Mouse (Mus musculus): ENCODE measurements around the gene Nt5dc3. TPM values are rescaled to one million over a fixed set of nuclear protein-coding genes. Genes with fewer than 3 reads are reported as not detected.
A peak's percentile ranks its signal among the peaks of the same experiment; 100 is the strongest.

Nt5dc3 gene
- polyA plus RNA-seq, 1 experiment from 2014 or later = 1.6 TPM

GRCm38 (mm10) chr10:86763672-86764071 lies 15.1 kb upstream of the Nt5dc3 start, which contains the start of gene Gm49358:
Gene Gm49358, plus strand, starts transcription at chr10:86763972.
- Histone ChIP-seq H3K4me3 (no peak within 1 kb of the TSS), H3K27me3 (ENCODE audit: insufficient read depth, poor library complexity, severe bottlenecking) (no peaks in the 10 kb centered on the region; the same call in 1 of the 2 replicates), H3K9me3 (no peaks in the 10 kb centered on the region), H3K4me1 (peaks cover 6% of the 10 kb centered on the region; the same call in 1 of the 2 replicates), H3K36me3 (no peaks in the 10 kb centered on the region), H3K27ac (no peak within 1 kb of the TSS)
- DNase-seq (ENCODE audit: low spot score) = no peak
- WGBS = 88% methylated on average over 5 of the region's 5 CpGs

- Histone ChIP-seq H3K27ac (no peak overlapping the region), H3K36me3 (no peaks in the 10 kb centered on the region), H3K4me1 (peaks cover 6% of the 10 kb centered on the region; the same call in 1 of the 2 replicates), H3K9me3 (no peaks in the 10 kb centered on the region), H3K27me3 (ENCODE audit: insufficient read depth, poor library complexity, severe bottlenecking) (no peaks in the 10 kb centered on the region; the same call in 1 of the 2 replicates), H3K4me3 (no peak overlapping the region)
- 88% methylated on average over 4 of the region's 4 CpGs for WGBS
- DNase-seq (ENCODE audit: low spot score) = no peak
Measured at GRCm38 (mm10) chr10:86765344-86765966, 13.3 kb upstream of the Nt5dc3 start.

GRCm38 (mm10) chr10:86769216-86769615 lies 9.6 kb upstream of the Nt5dc3 start:
- no peak overlapping the region for H3K27ac ChIP-seq

GRCm38 (mm10) chr10:86769797-86770196 lies 9.0 kb upstream of the Nt5dc3 start:
- Histone ChIP-seq H3K9me3 (no peaks in the 10 kb centered on the region), H3K27me3 (ENCODE audit: insufficient read depth, poor library complexity, severe bottlenecking) (no peaks in the 10 kb centered on the region; the same call in 1 of the 2 replicates), H3K4me1 (no peaks in the 10 kb centered on the region), H3K4me3 (no peak overlapping the region), H3K36me3 (no peaks in the 10 kb centered on the region), H3K27ac (no peak overlapping the region)
- no peak for DNase-seq (ENCODE audit: low spot score)
- WGBS = 47% methylated on average over 4 of the region's 4 CpGs

More at GRCm38 (mm10) chr10:86769216-86769615, 9.6 kb upstream of the Nt5dc3 start:
- H3K4me1 ChIP-seq = no peaks in the 10 kb centered on the region
- DNase-seq (ENCODE audit: low spot score) = no peak
- WGBS = 63% methylated on average over 5 of the region's 5 CpGs
- H3K4me3 ChIP-seq = no peak overlapping the region
- no peaks in the 10 kb centered on the region for H3K9me3 ChIP-seq
- no peaks in the 10 kb centered on the region for H3K36me3 ChIP-seq
- no peaks in the 10 kb centered on the region; the same call in 1 of the 2 replicates for H3K27me3 ChIP-seq (ENCODE audit: insufficient read depth, poor library complexity, severe bottlenecking)

GRCm38 (mm10) chr10:86771701-86772100 lies 7.1 kb upstream of the Nt5dc3 start:
- Histone ChIP-seq H3K36me3 (no peaks in the 10 kb centered on the region), H3K4me1 (no peaks in the 10 kb centered on the region), H3K27me3 (ENCODE audit: insufficient read depth, poor library complexity, severe bottlenecking) (no peaks in the 10 kb centered on the region; the same call in 1 of the 2 replicates), H3K27ac (no peak overlapping the region), H3K4me3 (no peak overlapping the region), H3K9me3 (no peaks in the 10 kb centered on the region)
- no peak for DNase-seq (ENCODE audit: low spot score)
- WGBS = 79% methylated on average over 5 of the region's 5 CpGs

- WGBS = 69% methylated on average over 6 of the region's 6 CpGs
- no peak overlapping the region for H3K4me3 ChIP-seq
Measured at GRCm38 (mm10) chr10:86772231-86772631, 6.6 kb upstream of the Nt5dc3 start.

GRCm38 (mm10) chr10:86773360-86773759 lies 5.4 kb upstream of the Nt5dc3 start:
- Histone ChIP-seq H3K4me1 (peaks cover 10% of the 10 kb centered on the region), H3K27ac (no peak overlapping the region), H3K9me3 (no peaks in the 10 kb centered on the region), H3K36me3 (no peaks in the 10 kb centered on the region), H3K4me3 (no peak overlapping the region), H3K27me3 (ENCODE audit: insufficient read depth, poor library complexity, severe bottlenecking) (no peaks in the 10 kb centered on the region; the same call in 1 of the 2 replicates)
- DNase-seq (ENCODE audit: low spot score) = no peak
- WGBS = 70% methylated on average over 4 of the region's 4 CpGs

More at GRCm38 (mm10) chr10:86772231-86772631, 6.6 kb upstream of the Nt5dc3 start:
- Histone ChIP-seq H3K4me1 (no peaks in the 10 kb centered on the region), H3K27ac (no peak overlapping the region), H3K27me3 (ENCODE audit: insufficient read depth, poor library complexity, severe bottlenecking) (no peaks in the 10 kb centered on the region; the same call in 1 of the 2 replicates), H3K9me3 (no peaks in the 10 kb centered on the region), H3K36me3 (no peaks in the 10 kb centered on the region)
- no peak for DNase-seq (ENCODE audit: low spot score)

- Histone ChIP-seq H3K4me1 (peaks cover 23% of the 10 kb centered on the region), H3K27me3 (ENCODE audit: insufficient read depth, poor library complexity, severe bottlenecking) (no peaks in the 10 kb centered on the region), H3K36me3 (no peaks in the 10 kb centered on the region), H3K27ac (no peak overlapping the region), H3K9me3 (no peaks in the 10 kb centered on the region), H3K4me3 (no peak overlapping the region)
- no peak for DNase-seq (ENCODE audit: low spot score)
- WGBS = 70% methylated on average over 9 of the region's 9 CpGs
Measured at GRCm38 (mm10) chr10:86776281-86776680, 2.5 kb upstream of the Nt5dc3 start.

- H3K9me3 ChIP-seq = no peaks in the 10 kb centered on the region
Measured at GRCm38 (mm10) chr10:86777614-86778319, 1.0 kb upstream of the Nt5dc3 start.

GRCm38 (mm10) chr10:86779117-86779755 lies 431 bp downstream of the Nt5dc3 start:
- under 1% methylated on average over 58 of the region's 58 CpGs for WGBS
- Histone ChIP-seq H3K9me3 (no peaks in the 10 kb centered on the region), H3K27ac (peak overlapping the region; percentile 95), H3K4me3 (peak overlapping the region; percentile 84), H3K36me3 (no peaks in the 10 kb centered on the region), H3K4me1 (peaks cover 38% of the 10 kb centered on the region), H3K27me3 (ENCODE audit: insufficient read depth, poor library complexity, severe bottlenecking) (no peaks in the 10 kb centered on the region)
- peak; percentile 78 for DNase-seq (ENCODE audit: low spot score)

More at GRCm38 (mm10) chr10:86777614-86778319, 1.0 kb upstream of the Nt5dc3 start:
- H3K36me3 ChIP-seq = no peaks in the 10 kb centered on the region
- peak overlapping the region; percentile 84 for H3K4me3 ChIP-seq
- H3K27ac ChIP-seq = peak overlapping the region; percentile 95
- WGBS = 21% methylated on average over 19 of the region's 19 CpGs
- no peaks in the 10 kb centered on the region for H3K27me3 ChIP-seq (ENCODE audit: insufficient read depth, poor library complexity, severe bottlenecking)
- peaks cover 36% of the 10 kb centered on the region for H3K4me1 ChIP-seq
- peak; percentile 79 for DNase-seq (ENCODE audit: low spot score)

GRCm38 (mm10) chr10:86779816-86780500 lies 1.2 kb downstream of the Nt5dc3 start:
- H3K27me3 ChIP-seq (ENCODE audit: insufficient read depth, poor library complexity, severe bottlenecking) = no peaks in the 10 kb centered on the region
- no peak for DNase-seq (ENCODE audit: low spot score)
- peak overlapping the region; percentile 95; the same call in 1 of the 2 replicates for H3K27ac ChIP-seq
- WGBS = 16% methylated on average over 12 of the region's 12 CpGs
- no peaks in the 10 kb centered on the region for H3K9me3 ChIP-seq
- peak overlapping the region; percentile 84 for H3K4me3 ChIP-seq
- no peaks in the 10 kb centered on the region for H3K36me3 ChIP-seq
- H3K4me1 ChIP-seq = peaks cover 45% of the 10 kb centered on the region

GRCm38 (mm10) chr10:86781641-86782040 lies 2.8 kb downstream of the Nt5dc3 start:
- no peak for DNase-seq (ENCODE audit: low spot score)
- WGBS = 36% methylated on average over 5 of the region's 5 CpGs
- no peak overlapping the region for H3K27ac ChIP-seq
- H3K9me3 ChIP-seq = no peaks in the 10 kb centered on the region
- H3K36me3 ChIP-seq = no peaks in the 10 kb centered on the region
- H3K27me3 ChIP-seq (ENCODE audit: insufficient read depth, poor library complexity, severe bottlenecking) = no peaks in the 10 kb centered on the region
- H3K4me1 ChIP-seq = peaks cover 45% of the 10 kb centered on the region
- no peak overlapping the region for H3K4me3 ChIP-seq
